Mouse (Mus musculus) intestine, embryonic 14.5 days (tissue): ENCODE measurements around the gene Plod2. TPM values are rescaled to one million over a fixed set of nuclear protein-coding genes. Genes with fewer than 3 reads are reported as not detected.

Experiments used
- ATAC-seq: fragments of 200-750 bp; cut with Nextera tagmentation; replicated peaks from 2 replicates; pipeline ENCODE4 v1.8.0; 2017; ENCODE audit warnings: low read depth, moderate number of reproducible peaks, moderate TSS enrichment, moderate library complexity; ENCODE audit not compliant: low FRiP score, low TSS enrichment
- DNase-seq: peaks from one replicate; pipeline ENCODE4 v3.0.0-alpha.2; 2018; ENCODE audit warnings: low spot score
- H3K27ac ChIP-seq: fragments of 300-500 bp; sonication (generic); 2 replicates; pipeline ENCODE4 v1.5.1; 2014; ENCODE audit warnings: low read depth, mild to moderate bottlenecking, control low read depth
- H3K27me3 ChIP-seq: fragments of 300-500 bp; sonication (generic); replicated peaks from 2 replicates; pipeline ENCODE4 v1.6.1; 2014; ENCODE audit warnings: low read length, control low read depth; ENCODE audit not compliant: control insufficient read depth, insufficient read depth
- H3K36me3 ChIP-seq: fragments of 300-500 bp; sonication (generic); 2 replicates; pipeline ENCODE4 v1.6.1; 2014; ENCODE audit warnings: low read length, control low read depth; ENCODE audit not compliant: control insufficient read depth, insufficient read depth
- H3K4me1 ChIP-seq: fragments of 300-500 bp; sonication (generic); replicated peaks from 2 replicates; pipeline ENCODE4 v1.6.1; 2014; ENCODE audit warnings: low read length, control low read depth, mixed read lengths; ENCODE audit not compliant: control insufficient read depth, insufficient read depth
- H3K4me2 ChIP-seq: fragments of 300-500 bp; sonication (generic); 2 replicates; pipeline ENCODE4 v1.6.1; 2014; ENCODE audit warnings: low read length
- H3K4me3 ChIP-seq: fragments of 300-500 bp; sonication (generic); 2 replicates; pipeline ENCODE4 v1.5.1; 2014; ENCODE audit warnings: low read depth, low read length, control low read depth, mixed read lengths
- H3K9ac ChIP-seq: fragments of 300-500 bp; sonication (generic); 2 replicates; pipeline ENCODE4 v1.6.1; 2014; ENCODE audit warnings: mild to moderate bottlenecking, low read length
- H3K9me3 ChIP-seq: fragments of 300-500 bp; sonication (generic); 2 replicates; pipeline ENCODE4 v1.6.1; 2016; ENCODE audit warnings: low read length, control low read depth; ENCODE audit not compliant: control insufficient read depth
- WGBS: fragments of 180-500 bp; shearing (Covaris S2); extraction: QIAGEN DNeasy Blood & Tissue Kit; methylation state at CpG from one replicate; pipeline ENCODE4 v1.1.7; 2014; 5-methylcytosine and 5-hydroxymethylcytosine counted together
- polyA plus RNA-seq: library from polyadenylated mRNA; unstranded; fragments of >200 nt; fragmentation: Nextera tagmentation; extraction: Ambion mirVana; gene quantifications from 2 replicates; pipeline ENCODE4 v1.2.1, GENCODE M21; 2014

Plod2 gene
- polyA plus RNA-seq, 1 experiment from 2014 or later = 49.1 TPM

GRCm38 (mm10) chr9:92621246-92621645 is 79.2 kb downstream of the Plod2 start:
- no peaks in the 10 kb centered on the region; the same call in 1 of the 2 replicates for H3K4me1 ChIP-seq
- H3K9ac ChIP-seq = no peak overlapping the region
- H3K4me3 ChIP-seq = no peak overlapping the region
- no peaks in the 10 kb centered on the region for H3K27me3 ChIP-seq
- H3K36me3 ChIP-seq = no peaks in the 10 kb centered on the region
- no peak overlapping the region for H3K27ac ChIP-seq
- no peak overlapping the region for H3K4me2 ChIP-seq
- no peak for DNase-seq
- no peaks in the 10 kb centered on the region for H3K9me3 ChIP-seq
- WGBS = 62% methylated on average over 3 of the region's 3 CpGs
- no peak for ATAC-seq

DNA sequence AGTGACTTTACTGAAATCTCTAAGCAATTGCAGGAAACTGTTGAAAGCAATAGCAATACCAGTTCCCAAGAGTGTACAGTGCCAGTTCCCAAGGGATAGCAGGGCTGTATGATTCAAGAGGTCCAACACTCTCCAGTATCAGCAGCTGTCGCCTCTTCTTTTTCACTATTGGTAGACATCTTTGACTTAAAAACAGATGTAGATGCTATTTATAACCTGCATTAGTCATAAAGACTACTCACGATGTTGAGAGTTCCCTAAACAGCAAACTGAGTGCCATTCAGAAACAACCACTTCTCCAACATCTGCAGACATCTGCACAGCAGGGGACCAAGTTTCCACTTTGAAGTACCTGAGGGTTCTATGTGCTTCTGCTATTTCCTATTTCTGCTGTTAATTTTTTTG is 79.9 kb downstream of the Plod2 start:
- no peaks in the 10 kb centered on the region; the same call in 1 of the 2 replicates for H3K4me1 ChIP-seq
- no peak for DNase-seq
- no peaks in the 10 kb centered on the region for H3K36me3 ChIP-seq
- no peak overlapping the region for H3K4me3 ChIP-seq
- WGBS = 51% methylated on average over 2 of the region's 2 CpGs
- ATAC-seq = no peak
- H3K9me3 ChIP-seq = no peaks in the 10 kb centered on the region
- H3K9ac ChIP-seq = no peak overlapping the region
- H3K27me3 ChIP-seq = no peaks in the 10 kb centered on the region
- H3K4me2 ChIP-seq = no peak overlapping the region
- no peak overlapping the region for H3K27ac ChIP-seq

DNA sequence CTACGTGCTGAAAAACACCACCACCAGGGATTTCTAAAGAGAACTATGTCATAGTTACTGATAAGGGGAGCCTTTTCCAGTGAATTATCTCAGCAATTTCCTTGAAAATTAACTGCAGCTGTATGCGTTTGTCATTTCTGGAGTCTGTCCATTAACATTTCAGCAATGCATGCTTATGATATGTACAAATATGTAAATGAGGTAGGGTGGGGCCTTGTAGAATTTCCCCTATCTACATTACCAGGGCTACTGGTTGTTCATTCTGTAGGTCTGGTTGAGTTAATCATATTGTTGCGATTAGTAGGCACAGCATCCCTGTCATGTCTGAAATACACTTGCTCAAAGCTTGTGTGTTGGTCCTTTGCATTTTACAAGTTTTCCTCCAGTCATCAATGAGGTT is 92.8 kb downstream of the Plod2 start:
- no peak overlapping the region for H3K27ac ChIP-seq
- H3K27me3 ChIP-seq = no peaks in the 10 kb centered on the region
- ATAC-seq = no peak
- no peak overlapping the region for H3K4me3 ChIP-seq
- H3K4me1 ChIP-seq = no peaks in the 10 kb centered on the region
- no peaks in the 10 kb centered on the region; the same call in 1 of the 2 replicates for H3K9me3 ChIP-seq
- no peaks in the 10 kb centered on the region for H3K36me3 ChIP-seq
- DNase-seq = no peak
- no peak overlapping the region for H3K9ac ChIP-seq
- no peak overlapping the region for H3K4me2 ChIP-seq
- 85% methylated on average over 3 of the region's 3 CpGs for WGBS

GRCm38 (mm10) chr9:92639200-92639897 is 97.3 kb downstream of the Plod2 start:
- ATAC-seq = no peak
- no peak overlapping the region for H3K9ac ChIP-seq
- H3K4me2 ChIP-seq = no peak overlapping the region
- H3K9me3 ChIP-seq = no peaks in the 10 kb centered on the region
- DNase-seq = no peak
- H3K27me3 ChIP-seq = no peaks in the 10 kb centered on the region
- H3K36me3 ChIP-seq = no peaks in the 10 kb centered on the region
- no peak overlapping the region for H3K27ac ChIP-seq
- H3K4me3 ChIP-seq = no peak overlapping the region
- WGBS = 84% methylated on average over 6 of the region's 6 CpGs
- no peaks in the 10 kb centered on the region for H3K4me1 ChIP-seq

- ATAC-seq (no peak), DNase-seq (no peak)
- Histone ChIP-seq H3K4me1 (no peaks in the 10 kb centered on the region), H3K27me3 (no peaks in the 10 kb centered on the region), H3K9ac (no peak overlapping the region), H3K4me3 (no peak overlapping the region), H3K4me2 (no peak overlapping the region), H3K9me3 (0 out of 2 replicates have a peak, but pooled peaks cover 4% of the 10 kb centered on the region), H3K27ac (no peak overlapping the region), H3K36me3 (no peaks in the 10 kb centered on the region)
- WGBS = 11% methylated on average over 1 of the region's 1 CpGs
Measured at GRCm38 (mm10) chr9:92641717-92642116, 99.7 kb downstream of the Plod2 start.

Other genes with a start within 250 kb of the Plod2 start
- gene 1700057G04Rik, start 232.8 kb upstream of the Plod2 start, polyA plus RNA-seq = not detected in 2 replicates
- gene Plscr4, start 84.8 kb upstream of the Plod2 start, polyA plus RNA-seq = 5.2 and 5.4 TPM in 2 replicates